Mouse (Mus musculus) stomach, postnatal 0 days (tissue): ENCODE measurements at regions not wholly inside any gene's neighbourhood (a gene's known extent, or its start where the extent isn't known, plus 50 kb on each side); places are given as distances from the start of the nearest gene placed in this dataset.
A peak's percentile ranks its signal among the peaks of the same experiment; 100 is the strongest.

Experiments used
- CTCF ChIP-seq: IDR thresholded peaks from 2 replicates; pipeline ENCODE4 v1.5.1; 2016; ENCODE audit warnings: antibody characterized with exemption, low read depth, mild to moderate bottlenecking, moderate library complexity
- EP300 ChIP-seq: optimal IDR thresholded peaks from 2 replicates; pipeline ENCODE3; 2016; ENCODE audit warnings: antibody characterized with exemption

DNA sequence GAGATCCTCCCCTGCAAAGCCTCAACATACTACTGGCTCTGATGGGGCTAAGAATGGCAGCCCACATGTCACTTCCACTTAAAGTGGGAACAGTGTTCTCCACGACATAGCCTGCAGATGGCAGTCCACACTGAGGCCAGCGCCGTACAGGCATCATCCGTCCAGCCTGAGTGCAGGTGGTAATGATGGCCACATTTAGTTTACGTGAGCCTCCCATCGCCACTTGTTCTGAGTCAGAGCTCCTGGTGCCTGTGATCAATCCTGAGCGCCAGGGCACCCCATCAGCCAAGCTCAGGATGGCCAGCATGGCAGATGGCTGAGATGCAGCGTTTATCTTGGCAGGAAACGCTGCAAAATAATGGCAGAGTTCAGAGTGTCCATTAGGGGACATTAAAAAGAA is 159.6 kb downstream of the Adgrd1 start:
- TF ChIP-seq CTCF (peak; percentile 25), EP300 (no peak)
